Mouse (Mus musculus): ENCODE measurements around the gene Hdgfl2. TPM values are rescaled to one million over a fixed set of nuclear protein-coding genes. Genes with fewer than 3 reads are reported as not detected.

Hdgfl2 gene
- polyA plus RNA-seq (2012; fragmentation: generic; extraction: Trizol): 10 to 100 TPM; 79.2 to 93.8 TPM

GRCm38 (mm10) chr17:56078880-56079795 lies at the start of gene Hdgfl2:
Gene Hdgfl2, plus strand, starts transcription at chr17:56079634.

GRCm38 (mm10) chr17:56036176-56036900 lies 43.1 kb upstream of the Hdgfl2 start, which contains the start of gene Sh3gl1:
Gene Sh3gl1, minus strand, starts transcription at chr17:56036635.

GRCm38 (mm10) chr17:56040030-56040856 lies 39.2 kb upstream of the Hdgfl2 start, which contains the start of gene Chaf1a:
Gene Chaf1a, plus strand, starts transcription at chr17:56040439.

GRCm38 (mm10) chr17:56074827-56075208 lies 4.6 kb upstream of the Hdgfl2 start, which contains the start of gene Ubxn6:
Gene Ubxn6, minus strand, starts transcription at chr17:56075028.

GRCm38 (mm10) chr17:56109219-56110051 lies 30.0 kb downstream of the Hdgfl2 start, which contains the start of gene Plin4:
Gene Plin4, minus strand, starts transcription at chr17:56109803.

GRCm38 (mm10) chr17:56117251-56117710 lies 37.8 kb downstream of the Hdgfl2 start, which contains the start of gene Plin5:
Gene Plin5, minus strand, starts transcription at chr17:56117596.

GRCm38 (mm10) chr17:56121826-56122225 lies 42.4 kb downstream of the Hdgfl2 start, which contains the start of gene Lrg1:
Gene Lrg1, minus strand, starts transcription at chr17:56122001.

GRCm38 (mm10) chr17:56139858-56140595 lies 60.6 kb downstream of the Hdgfl2 start, which contains the start of gene Sema6b:
Gene Sema6b, minus strand, starts transcription at chr17:56140343.

Other genes with a start within 250 kb of the Hdgfl2 start
- under 1 TPM; 0.07 to 0.77 TPM for gene Zfp119a, start 200.7 kb upstream of the Hdgfl2 start, polyA plus RNA-seq (2012; fragmentation: generic; extraction: Trizol)
- gene Zfp959, start 187.5 kb upstream of the Hdgfl2 start, polyA plus RNA-seq (2012; fragmentation: generic; extraction: Trizol): 1 to 10 TPM in 1 of 2 experiments, under 1 TPM in 1; 0.12 to 1.7 TPM
- gene Zfp119b, start 130.1 kb upstream of the Hdgfl2 start, polyA plus RNA-seq (2012; fragmentation: generic; extraction: Trizol): under 1 TPM; 0.06 to 0.94 TPM
- under 1 TPM in 1 of 2 experiments, not detected in 1; 0.06 TPM for gene Ebi3, start 127.0 kb upstream of the Hdgfl2 start, polyA plus RNA-seq (2012; fragmentation: generic; extraction: Trizol)
- 10 to 100 TPM; 16.0 to 20.0 TPM for gene Yju2, start 120.5 kb upstream of the Hdgfl2 start, polyA plus RNA-seq (2012; fragmentation: generic; extraction: Trizol)
- gene Shd, start 109.2 kb upstream of the Hdgfl2 start, polyA plus RNA-seq (2012; fragmentation: generic; extraction: Trizol): under 1 TPM; 0.02 to 0.21 TPM
- 1 to 10 TPM in 1 of 2 experiments, under 1 TPM in 1; 0.64 to 1.5 TPM for gene Fsd1, start 93.1 kb upstream of the Hdgfl2 start, polyA plus RNA-seq (2012; fragmentation: generic; extraction: Trizol)
- 1 to 10 TPM in 1 of 2 experiments, under 1 TPM in 1; 0.34 to 1.7 TPM for gene Stap2, start 74.0 kb upstream of the Hdgfl2 start, polyA plus RNA-seq (2012; fragmentation: generic; extraction: Trizol)
- gene Mpnd, start 73.9 kb upstream of the Hdgfl2 start, polyA plus RNA-seq (2012; fragmentation: generic; extraction: Trizol): 100 to 1,000 TPM; 124 to 143 TPM
- 100 to 1,000 TPM in 1 of 2 experiments, 10 to 100 TPM in 1; 42.7 to 118 TPM for gene Sh3gl1, start 43.0 kb upstream of the Hdgfl2 start, polyA plus RNA-seq (2012; fragmentation: generic; extraction: Trizol)
- 10 to 100 TPM; 11.2 to 22.3 TPM for gene Chaf1a, start 39.2 kb upstream of the Hdgfl2 start, polyA plus RNA-seq (2012; fragmentation: generic; extraction: Trizol)
- gene Ubxn6, start 4.6 kb upstream of the Hdgfl2 start, polyA plus RNA-seq (2012; fragmentation: generic; extraction: Trizol): 10 to 100 TPM; 74.6 to 75.5 TPM
- 10 to 100 TPM in 1 of 2 experiments, 1 to 10 TPM in 1; 2.6 to 25.7 TPM for gene Plin4, start 30.2 kb downstream of the Hdgfl2 start, polyA plus RNA-seq (2012; fragmentation: generic; extraction: Trizol)
- gene Plin5, start 38.0 kb downstream of the Hdgfl2 start, polyA plus RNA-seq (2012; fragmentation: generic; extraction: Trizol): under 1 TPM in 1 of 2 experiments, not detected in 1; 0.07 TPM
- under 1 TPM in 1 of 2 experiments, not detected in 1; 0.08 TPM for gene Lrg1, start 42.4 kb downstream of the Hdgfl2 start, polyA plus RNA-seq (2012; fragmentation: generic; extraction: Trizol)
- gene Sema6b, start 60.7 kb downstream of the Hdgfl2 start, polyA plus RNA-seq (2012; fragmentation: generic; extraction: Trizol): under 1 TPM; 0.48 to 0.54 TPM
- gene Tnfaip8l1, start 82.8 kb downstream of the Hdgfl2 start, polyA plus RNA-seq (2012; fragmentation: generic; extraction: Trizol): 1 to 10 TPM; 1.8 to 9.3 TPM
- 100 to 1,000 TPM; 116 to 121 TPM for gene Mydgf, start 104.3 kb downstream of the Hdgfl2 start, polyA plus RNA-seq (2012; fragmentation: generic; extraction: Trizol)
- 10 to 100 TPM; 17.4 to 41.3 TPM for gene Dpp9, start 139.3 kb downstream of the Hdgfl2 start, polyA plus RNA-seq (2012; fragmentation: generic; extraction: Trizol)
- 10 to 100 TPM in 1 of 2 experiments, 1 to 10 TPM in 1; 7.5 to 10.7 TPM for gene Fem1a, start 177.2 kb downstream of the Hdgfl2 start, polyA plus RNA-seq (2012; fragmentation: generic; extraction: Trizol)
- gene Ticam1, start 197.2 kb downstream of the Hdgfl2 start, polyA plus RNA-seq (2012; fragmentation: generic; extraction: Trizol): 10 to 100 TPM in 1 of 2 experiments, 1 to 10 TPM in 1; 7.4 to 27.7 TPM
- 10 to 100 TPM; 45.0 to 90.7 TPM for gene Plin3, start 213.2 kb downstream of the Hdgfl2 start, polyA plus RNA-seq (2012; fragmentation: generic; extraction: Trizol)
- not detected for gene Arrdc5, start 220.7 kb downstream of the Hdgfl2 start, polyA plus RNA-seq (2012; fragmentation: generic; extraction: Trizol)
- gene Uhrf1, start 223.7 kb downstream of the Hdgfl2 start, polyA plus RNA-seq (2012; fragmentation: generic; extraction: Trizol): 10 to 100 TPM; 32.1 to 55.2 TPM
- 10 to 100 TPM in 1 of 2 experiments, 1 to 10 TPM in 1; 9.5 to 41.9 TPM for gene Kdm4b, start 246.4 kb downstream of the Hdgfl2 start, polyA plus RNA-seq (2012; fragmentation: generic; extraction: Trizol)

All from C3H10T1/2 (cell line).